Comparison of ENCODE assay signal across 8 mouse cellular contexts in the genomic region with DNA sequence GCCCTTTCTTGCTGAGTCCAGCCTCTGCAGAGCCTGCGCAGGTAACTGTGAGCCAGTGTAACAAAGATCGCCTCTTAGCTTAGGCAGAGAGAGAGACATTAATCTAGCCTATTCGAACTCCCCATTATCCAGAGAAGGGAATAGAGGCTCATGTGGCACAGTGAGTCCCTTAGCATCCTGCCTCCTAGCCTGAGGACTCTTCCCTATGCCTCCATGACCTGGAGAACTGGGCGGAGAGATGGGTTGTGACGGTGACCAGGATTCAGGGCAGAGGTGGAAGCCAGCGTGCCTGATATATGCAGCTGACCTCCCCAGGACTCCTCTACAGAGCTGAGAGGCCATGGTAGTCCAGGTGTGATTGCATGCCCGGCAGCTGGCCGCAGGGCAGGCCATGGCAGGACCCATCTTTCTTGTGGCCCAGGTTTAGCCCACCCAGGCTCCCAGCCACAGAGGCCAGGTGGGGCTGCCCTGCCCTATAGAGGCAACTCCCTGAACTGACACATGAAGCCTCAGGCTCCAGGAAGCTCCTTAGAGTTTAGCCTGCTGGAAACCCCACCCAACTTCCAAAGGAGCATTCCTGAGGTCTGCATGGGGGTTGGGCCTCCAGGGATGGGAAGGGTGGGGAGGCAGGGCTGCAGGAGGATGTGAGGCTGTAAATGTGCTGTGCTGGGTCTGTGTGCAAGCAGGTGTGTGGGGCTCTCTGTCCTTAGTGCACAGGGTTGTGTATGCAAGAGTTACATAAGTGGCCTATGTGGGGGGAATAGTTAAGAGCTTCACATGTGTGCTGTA. TPM values are rescaled to one million over a fixed set of nuclear protein-coding genes. Genes with fewer than 3 reads are reported as not detected.
DNase-seq lines count a peak whose midpoint lies in the region; ATAC-seq and TF ChIP-seq lines count a peak whose summit lies in the region.

No protein-coding gene starts in this region.

- H3K27me3 ChIP-seq in neural tube, embryonic 13.5 days: no peaks in the 10 kb centered on the region
- H3K27me3 ChIP-seq in intestine, embryonic 15.5 days (replicated peaks): no peaks in the 10 kb centered on the region
- H3K27me3 ChIP-seq in stomach, postnatal 0 days (ENCODE audit: control insufficient read depth, insufficient read depth, low read length): no peaks in the 10 kb centered on the region

- H3K4me1 ChIP-seq in neural tube, embryonic 13.5 days (replicated peaks): peaks cover 92% of the 10 kb centered on the region
- peaks cover 91% of the 10 kb centered on the region for H3K4me1 ChIP-seq in intestine, embryonic 15.5 days (replicated peaks)
- peaks cover 25% of the 10 kb centered on the region for H3K4me1 ChIP-seq in stomach, postnatal 0 days (replicated peaks; ENCODE audit: control insufficient read depth, insufficient read depth)

- ATAC-seq in neural tube, embryonic 13.5 days (ENCODE audit: low read depth): no peak
- peak; percentile 74 for ATAC-seq in intestine, embryonic 15.5 days
- peak; percentile 71 for ATAC-seq in stomach, postnatal 0 days (ENCODE audit: low FRiP score, low TSS enrichment)

- no peak overlapping the region for H3K4me2 ChIP-seq in neural tube, embryonic 13.5 days
- peak overlapping the region; percentile 60 for H3K4me2 ChIP-seq in intestine, embryonic 15.5 days (replicated peaks)
- H3K4me2 ChIP-seq in stomach, postnatal 0 days (replicated peaks; ENCODE audit: low read depth): peak overlapping the region; percentile 42; the same call in 1 of the 2 replicates

- 69% methylated on average over 8 of the region's 8 CpGs for WGBS in neural tube, embryonic 13.5 days
- WGBS in intestine, embryonic 15.5 days: 47% methylated on average over 8 of the region's 8 CpGs
- 50% methylated on average over 8 of the region's 8 CpGs for WGBS in stomach, postnatal 0 days

- peak; percentile 31 for DNase-seq in cerebellum, adult 9-11 months
- DNase-seq in cerebellum, postnatal 14 days: no peak
- no peak for DNase-seq in neural tube, embryonic 10.5 days (ENCODE audit: extremely low spot score, low spot score)
- peak; percentile 78 for DNase-seq in stomach, postnatal 0 days (ENCODE audit: low spot score)
- no peak for DNase-seq in adrenal gland, adult 2 months
- no peak for DNase-seq in thymus, postnatal 14 days

- no peak for TF ChIP-seq CTCF in stomach, postnatal 0 days (IDR thresholded peaks at IDR 0.05; ENCODE audit: low read depth)

- no peak for TF ChIP-seq EP300 in stomach, postnatal 0 days (optimal IDR thresholded peaks at IDR 0.05)

- no peaks in the 10 kb centered on the region for H3K9me3 ChIP-seq in neural tube, embryonic 13.5 days
- no peaks in the 10 kb centered on the region for H3K9me3 ChIP-seq in intestine, embryonic 15.5 days
- H3K9me3 ChIP-seq in stomach, postnatal 0 days (ENCODE audit: control insufficient read depth, low read length): no peaks in the 10 kb centered on the region

- no peak overlapping the region for H3K4me3 ChIP-seq in neural tube, embryonic 13.5 days
- no peak overlapping the region for H3K4me3 ChIP-seq in intestine, embryonic 15.5 days (replicated peaks)
- no peak overlapping the region for H3K4me3 ChIP-seq in stomach, postnatal 0 days (ENCODE audit: low read depth, low read length)

- peaks cover 21% of the 10 kb centered on the region for H3K36me3 ChIP-seq in neural tube, embryonic 13.5 days
- H3K36me3 ChIP-seq in intestine, embryonic 15.5 days: 0 out of 2 replicates have a peak, but pooled peaks cover 4% of the 10 kb centered on the region
- 0 out of 2 replicates have a peak, but pooled peaks cover 2% of the 10 kb centered on the region for H3K36me3 ChIP-seq in stomach, postnatal 0 days (ENCODE audit: control insufficient read depth, insufficient read depth, low read length)

- no peak overlapping the region for H3K9ac ChIP-seq in neural tube, embryonic 13.5 days
- H3K9ac ChIP-seq in intestine, embryonic 15.5 days: no peak overlapping the region
- H3K9ac ChIP-seq in stomach, postnatal 0 days (ENCODE audit: low read length): no peak overlapping the region

- peak overlapping the region; percentile 52; the same call in 1 of the 2 replicates for H3K27ac ChIP-seq in neural tube, embryonic 13.5 days (replicated peaks)
- H3K27ac ChIP-seq in intestine, embryonic 15.5 days: peak overlapping the region; percentile 88
- peak overlapping the region; percentile 88 for H3K27ac ChIP-seq in stomach, postnatal 0 days (replicated peaks)

RNA-seq across cellular contexts. Expression of gene Ahdc1, which starts 44.3 kb away (rescaled TPM):
- 9.4 and 9.9 TPM in 2 replicates for polyA plus RNA-seq in neural tube, embryonic 13.5 days (2015; fragmentation: Nextera tagmentation; extraction: Ambion mirVana)
- 5.4 and 6.3 TPM in 2 replicates for polyA plus RNA-seq in intestine, embryonic 15.5 days (2015; fragmentation: Nextera tagmentation; extraction: Ambion mirVana)
- polyA plus RNA-seq in stomach, postnatal 0 days (2015; fragmentation: Nextera tagmentation; extraction: Ambion mirVana): 2.8 and 3.2 TPM in 2 replicates
- 10 to 100 TPM; 64.3 to 88.3 TPM for total RNA-seq in adrenal gland, adult 2 months (2021)
- 78.1 and 88.7 TPM in 2 replicates for polyA plus RNA-seq in adrenal gland, adult 2 months (2012; rRNA removed)

Comparison
In these comparisons a context has a peak if more than half of its experiments do, and no peak if none do; other contexts are left out.
1. DNase-seq: peak in cerebellum, adult 9-11 months (single experiment) and stomach, postnatal 0 days (single experiment); none in cerebellum, postnatal 14 days (0 of 2), neural tube, embryonic 10.5 days (single experiment), adrenal gland, adult 2 months (single experiment) and thymus, postnatal 14 days (single experiment).
2. Peak in every context shown above with its lines, with median percentiles within 50 percentile points of each other: H3K27ac ChIP-seq.